Mouse (Mus musculus): Measurements from ENCODE around the gene Rbfox1.

DNA sequence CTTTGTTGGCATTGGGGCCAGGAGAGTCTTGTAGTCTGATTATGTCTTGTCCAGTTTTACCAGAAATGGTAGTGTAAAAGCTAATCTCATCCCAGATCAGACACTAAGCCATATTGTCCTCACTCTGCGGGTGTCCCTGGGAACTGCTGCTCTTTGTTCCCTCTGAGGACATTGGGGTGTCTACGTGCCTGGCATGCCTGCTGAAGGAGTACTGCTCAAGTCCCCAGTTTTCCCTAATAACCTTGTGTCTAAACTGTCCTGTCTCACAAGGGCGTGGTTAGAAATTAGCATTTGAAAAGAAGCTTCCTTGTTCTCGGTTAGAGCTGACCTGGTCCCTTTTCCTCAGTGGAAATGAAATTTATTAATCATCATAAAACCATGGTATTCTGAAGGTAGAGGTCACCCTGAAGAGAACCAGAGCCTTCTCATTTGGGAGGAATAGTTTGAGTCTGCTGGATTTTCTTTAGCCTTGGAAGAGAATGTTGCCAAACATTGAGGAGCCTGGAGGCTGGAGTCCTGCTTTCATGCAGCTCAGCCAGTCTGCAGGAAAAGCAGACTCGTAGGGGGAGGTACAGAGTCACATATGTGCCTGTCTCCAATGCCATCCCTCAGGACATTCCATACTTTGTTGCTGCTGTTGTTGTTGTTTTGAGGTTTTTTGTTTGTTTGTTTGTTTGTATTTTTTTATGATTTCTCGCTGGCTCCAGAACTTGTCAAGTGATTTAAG, 1519.8 kb downstream of the Rbfox1 start:
- no peak for TF ChIP-seq POLR2A (IDR thresholded peaks at IDR 0.05; ENCODE audit: extremely low read depth, insufficient read depth, low read length)
- TF ChIP-seq CTCF (IDR thresholded peaks at IDR 0.05; ENCODE audit: extremely low read depth, insufficient read depth, low read length), result no peak

Measured in cortical plate, adult 2 months (tissue).